Mouse (Mus musculus) ES-E14 (cell line): ENCODE data around the gene Bcr. TPM values are rescaled to one million over a fixed set of nuclear protein-coding genes. Genes with fewer than 3 reads are reported as not detected.

Experiments
- DNase-seq: peaks from one replicate; pipeline ENCODE4 v3.0.0-alpha.2; 2013; ENCODE audit warnings: low read depth, low spot score
- H3K27ac ChIP-seq: 2 replicates; pipeline ENCODE4 v1.5.1; 2012; ENCODE audit warnings: low read depth, mild to moderate bottlenecking, low read length, moderate library complexity, mixed read lengths; ENCODE audit not compliant: poor library complexity, insufficient read depth, severe bottlenecking
- H3K36me3 ChIP-seq: 2 replicates; pipeline ENCODE4 v1.6.1; 2012; ENCODE audit warnings: mild to moderate bottlenecking, low read length, moderate library complexity, mixed read lengths; ENCODE audit not compliant: control insufficient read depth, poor library complexity, insufficient read depth, severe bottlenecking
- H3K4me1 ChIP-seq, 2 experiments: fragments of 150-350 bp in 1 of 2; sonication (generic) in 1 of 2; 2 replicates each; pipeline ENCODE4 v1.6.1; 2012; ENCODE audit warnings: low read length in 2 of 2, mild to moderate bottlenecking in 1 of 2, mixed read lengths in 1 of 2; ENCODE audit not compliant: control insufficient read depth in 2 of 2, insufficient read depth in 2 of 2, poor library complexity in 1 of 2
- H3K4me3 ChIP-seq, 2 experiments: fragments of 150-350 bp in 1 of 2; sonication (generic) in 1 of 2; 2 replicates each; pipeline ENCODE4 v1.5.1; 2012; ENCODE audit warnings: low read length in 2 of 2, low read depth in 1 of 2, mild to moderate bottlenecking in 1 of 2, mixed read lengths in 1 of 2; ENCODE audit not compliant: insufficient read depth in 1 of 2, poor library complexity in 1 of 2, severe bottlenecking in 1 of 2
- H3K9ac ChIP-seq: 2 replicates; pipeline ENCODE4 v1.6.1; 2012; ENCODE audit warnings: low read depth, mild to moderate bottlenecking, low read length, mixed read lengths; ENCODE audit not compliant: poor library complexity, insufficient read depth, severe bottlenecking
- H3K9me3 ChIP-seq: fragments of 150-350 bp; sonication (generic); 2 replicates; pipeline ENCODE4 v1.6.1; 2012; ENCODE audit warnings: low read depth, mild to moderate bottlenecking, low read length; ENCODE audit not compliant: control insufficient read depth, insufficient read depth
- CHD2 ChIP-seq: IDR thresholded peaks from 2 replicates; pipeline ENCODE4 v1.6.1; 2014; ENCODE audit warnings: mild to moderate bottlenecking, low read depth, low read length, inconsistent platforms
- HCFC1 ChIP-seq: IDR thresholded peaks from 2 replicates; pipeline ENCODE4 v1.6.1; 2012; ENCODE audit warnings: low read length, inconsistent platforms, borderline replicate concordance; ENCODE audit not compliant: insufficient read depth
- MAFK ChIP-seq: IDR thresholded peaks from 2 replicates; pipeline ENCODE4 v1.6.1; 2014; ENCODE audit warnings: mild to moderate bottlenecking, low read depth, low read length, inconsistent platforms; ENCODE audit not compliant: insufficient read depth
- ZC3H11A ChIP-seq: IDR thresholded peaks from 2 replicates; pipeline ENCODE4 v1.6.1; 2012; ENCODE audit warnings: low read depth, mild to moderate bottlenecking, inconsistent platforms, low read length, borderline replicate concordance
- ZNF384 ChIP-seq: IDR thresholded peaks from 2 replicates; pipeline ENCODE4 v1.6.1; 2012; ENCODE audit warnings: low read depth, low read length, inconsistent platforms
- in situ Hi-C, 2 experiments: fragments of 600-800 bp; cut with MboI; formaldehyde crosslinking; loops; one replicate each; pipeline ENCODE4 v1.15.1; 2025; ENCODE audit warnings: low sequenced_read_pairs in 2 of 2, inconsistent platforms in 1 of 2; ENCODE audit not compliant: unreplicated experiment in 2 of 2
- total RNA-seq: library from RNA; depleted of rRNA; stranded (reverse); fragments of 300-350 nt; gene quantifications from 2 replicates; pipeline ENCODE4 v1.2.3, GENCODE M21; 2012

Bcr gene
- total RNA-seq, 1 experiment = 19.5 TPM

DNA sequence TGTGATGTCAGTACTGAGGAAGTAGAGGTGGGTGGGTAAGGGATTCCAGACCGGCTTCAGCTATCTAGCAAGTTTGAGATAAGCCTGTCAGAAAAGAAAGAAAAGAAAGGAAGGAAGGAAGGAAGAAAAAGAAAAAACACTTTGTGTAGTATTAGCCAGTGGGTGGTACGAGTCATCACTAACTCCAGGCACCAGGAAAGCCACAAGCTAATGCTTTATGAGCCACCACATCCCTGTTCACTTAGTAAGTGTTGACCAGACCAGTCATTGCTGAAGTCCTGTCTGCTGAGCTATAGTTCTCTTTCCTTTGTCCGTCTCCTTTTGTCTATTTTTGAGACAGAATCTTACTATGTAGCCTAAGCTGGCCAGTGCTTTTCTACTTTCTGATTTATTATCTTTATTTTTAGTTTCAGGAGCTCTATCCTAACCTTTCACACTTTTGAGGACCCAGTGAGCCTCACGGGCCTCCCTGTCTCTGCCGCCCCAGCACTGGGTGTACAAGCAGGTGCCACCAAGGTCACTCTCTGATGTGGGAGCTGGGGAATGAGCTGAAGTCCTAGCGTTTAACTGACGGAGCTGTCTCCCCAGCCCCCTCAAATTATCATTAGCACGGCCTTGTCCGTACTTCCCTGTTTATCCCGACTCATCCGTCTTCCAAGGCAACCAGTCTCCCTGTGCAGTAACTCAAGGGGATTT, 10.0 kb downstream of the Bcr start:
- in situ Hi-C loops = no loop called here
- Histone ChIP-seq H3K4me1 (peaks cover 0 to 6% of the 10 kb centered on the region in 2 experiments; a peak in 1 of 4 replicates), H3K9ac (no peak overlapping the region), H3K9me3 (no peaks in the 10 kb centered on the region), H3K27ac (no peak overlapping the region), H3K36me3 (no peaks in the 10 kb centered on the region), H3K4me3 (no peak overlapping the region)
- DNase-seq = no peak
- TF ChIP-seq HCFC1 (no peak), MAFK (no peak), ZC3H11A (no peak), ZNF384 (no peak), CHD2 (no peak)

DNA sequence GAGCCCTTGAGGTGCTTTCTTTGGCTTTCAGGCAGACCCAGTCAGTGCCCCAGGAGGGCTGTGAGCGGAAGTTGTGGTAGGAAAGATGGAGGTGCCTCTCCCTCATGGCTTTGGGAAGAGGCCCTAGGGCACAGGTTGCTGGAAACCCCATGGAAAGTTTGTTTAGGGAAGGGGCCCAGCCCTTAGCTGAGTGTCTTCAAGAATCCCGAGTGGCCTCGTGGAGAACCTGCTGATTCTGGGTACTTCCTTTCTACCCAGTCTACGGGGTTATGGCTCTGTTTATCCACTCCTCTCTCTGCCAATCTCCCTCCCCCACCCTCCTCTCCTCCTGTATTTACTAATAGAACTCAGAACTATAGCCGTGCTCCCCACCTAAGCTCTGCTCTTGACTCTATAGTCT, 15.3 kb downstream of the Bcr start:
- no peaks in the 10 kb centered on the region for H3K4me1 ChIP-seq
- no peaks in the 10 kb centered on the region for H3K9me3 ChIP-seq
- TF ChIP-seq ZNF384 (no peak), CHD2 (no peak), MAFK (no peak), ZC3H11A (no peak), HCFC1 (no peak)
- H3K27ac ChIP-seq = no peak overlapping the region
- H3K36me3 ChIP-seq = no peaks in the 10 kb centered on the region
- DNase-seq = no peak
- no peak overlapping the region for H3K9ac ChIP-seq
- in situ Hi-C loops = no loop called here
- no peak overlapping the region for H3K4me3 ChIP-seq

DNA sequence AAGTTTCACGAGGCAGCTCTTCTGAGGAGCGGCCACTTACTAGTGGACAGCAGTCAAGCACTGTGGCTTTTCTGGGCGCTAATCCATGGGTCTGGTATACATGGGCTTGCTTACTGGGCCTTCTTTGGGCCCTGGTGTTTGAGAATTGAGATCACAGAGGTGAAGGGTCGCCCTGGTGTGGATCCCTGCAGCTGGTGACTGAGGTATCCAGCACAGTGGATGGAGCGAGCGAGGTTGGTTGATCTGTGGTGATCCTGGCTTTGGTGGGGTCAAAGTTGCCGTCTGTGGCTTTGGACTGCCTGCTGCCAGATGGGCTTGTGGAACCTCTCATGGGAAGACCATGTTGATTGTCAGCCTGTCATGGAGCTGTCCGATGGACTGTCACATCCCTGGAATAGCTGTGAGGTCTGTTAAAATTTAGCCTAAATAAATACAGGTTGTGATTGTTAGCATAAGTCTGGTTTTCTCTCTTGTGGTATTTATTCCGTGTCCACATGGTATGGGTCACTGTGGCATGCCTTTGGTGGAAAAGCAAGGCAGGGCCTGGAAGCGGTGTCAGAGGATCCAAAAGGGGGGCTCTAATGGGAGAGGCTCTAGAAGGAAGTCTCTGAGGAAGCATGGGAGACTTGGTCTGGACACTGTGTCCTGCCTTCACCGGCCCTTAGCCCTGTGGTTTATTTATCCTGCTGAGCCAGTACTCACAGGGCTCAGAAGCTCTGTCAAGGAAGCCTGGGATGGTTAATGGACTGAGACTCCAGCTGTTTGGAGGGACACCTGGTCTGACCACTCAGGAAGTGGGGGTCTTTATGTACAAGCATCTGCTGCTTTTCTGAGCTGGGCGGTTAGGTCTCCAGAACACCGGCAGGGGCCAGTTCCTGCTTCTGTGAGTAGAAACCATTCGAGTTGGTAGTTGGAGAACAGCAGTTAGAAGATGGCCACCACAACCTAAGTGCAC, 18.1 kb downstream of the Bcr start:
- in situ Hi-C loops = no loop called here
- no peaks in the 10 kb centered on the region for H3K4me1 ChIP-seq
- DNase-seq = no peak
- H3K27ac ChIP-seq = no peak overlapping the region
- no peak overlapping the region for H3K9ac ChIP-seq
- H3K4me3 ChIP-seq = no peak overlapping the region
- TF ChIP-seq HCFC1 (no peak), MAFK (no peak), ZC3H11A (no peak), ZNF384 (no peak), CHD2 (no peak)
- H3K36me3 ChIP-seq = no peaks in the 10 kb centered on the region
- H3K9me3 ChIP-seq = no peaks in the 10 kb centered on the region

DNA sequence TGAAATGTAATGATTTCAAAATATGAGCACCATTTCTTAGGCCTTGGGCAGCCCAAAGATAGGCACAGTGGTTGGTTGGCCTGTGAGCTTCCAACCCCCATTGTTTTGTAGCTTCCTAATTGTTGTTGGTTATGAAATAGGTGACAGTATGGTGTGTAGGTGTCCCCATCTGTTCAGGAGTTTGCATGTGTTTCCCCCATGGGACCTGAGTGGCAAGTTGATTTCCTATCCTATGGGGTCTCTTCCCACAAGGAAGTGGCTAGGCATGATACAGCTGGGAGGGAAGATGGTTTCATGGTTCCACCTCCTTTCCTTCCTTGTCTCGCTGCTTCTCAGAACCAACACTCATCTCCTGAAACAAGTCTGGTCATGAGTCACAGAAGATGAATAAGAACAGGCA, 24.9 kb downstream of the Bcr start:
- no peak overlapping the region for H3K27ac ChIP-seq
- no peaks in the 10 kb centered on the region for H3K9me3 ChIP-seq
- in situ Hi-C loops = no loop called here
- no peak overlapping the region for H3K4me3 ChIP-seq
- TF ChIP-seq HCFC1 (no peak), CHD2 (no peak), ZNF384 (no peak), MAFK (no peak)
- no peak for DNase-seq
- no peaks in the 10 kb centered on the region for H3K4me1 ChIP-seq
- H3K36me3 ChIP-seq = no peaks in the 10 kb centered on the region
- H3K9ac ChIP-seq = no peak overlapping the region
